Mouse (Mus musculus): ENCODE data around the gene Hectd3. TPM values are rescaled to one million over a fixed set of nuclear protein-coding genes. Genes with fewer than 3 reads are reported as not detected.

Gene Hectd3
- polyA plus RNA-seq, 1 experiment from 2014 or later = 11.9 TPM

DNA sequence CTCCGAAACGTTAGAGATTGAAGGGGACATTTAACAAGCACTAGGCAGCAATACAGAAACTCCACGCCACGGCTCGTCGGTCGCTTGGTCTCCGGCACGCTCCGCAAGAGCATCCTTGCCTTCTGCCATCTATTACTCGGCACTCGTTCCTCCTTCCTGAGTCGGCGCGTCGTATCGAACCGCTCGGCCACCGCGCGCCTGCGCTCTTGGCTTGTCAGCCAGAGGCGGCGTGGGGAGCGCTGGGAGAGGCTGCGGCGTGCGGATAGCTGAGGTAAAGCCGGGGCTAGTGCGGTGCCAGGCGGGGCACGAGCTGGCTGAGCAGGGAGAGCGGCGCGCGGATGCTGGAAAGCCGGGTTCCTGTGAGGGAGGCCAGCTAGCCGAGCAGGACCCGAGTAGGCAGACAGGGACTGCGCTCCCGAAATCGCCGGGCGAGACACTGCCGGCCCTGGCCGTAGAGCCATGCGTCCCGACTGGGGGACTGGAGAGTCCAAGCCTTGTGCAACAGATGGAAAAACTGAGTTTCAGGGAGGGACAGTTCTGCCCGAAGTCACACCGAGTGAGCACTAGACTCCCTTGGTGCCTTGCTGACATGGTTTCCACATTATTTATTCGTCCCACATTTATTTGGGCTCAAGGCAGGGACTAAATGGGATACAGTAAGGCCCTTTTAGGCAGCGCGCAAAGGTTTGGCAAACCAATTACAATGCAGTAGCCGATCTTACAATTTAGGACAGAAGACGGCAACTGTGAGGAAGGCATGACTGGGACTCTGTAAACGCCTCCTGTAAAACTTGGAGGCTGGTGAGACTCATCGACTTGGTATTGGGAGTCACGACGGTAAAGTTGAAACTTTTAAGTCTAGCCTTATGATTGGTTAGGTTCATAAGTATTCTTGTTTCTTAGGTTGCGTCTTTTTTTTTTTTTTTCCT, 24.4 kb downstream of the Hectd3 start, which contains the start of gene Eif2b3:
Gene Eif2b3 (plus strand): TSS at position 197 of the 929 bp plus-strand sequence.
- H3K9ac ChIP-seq = peak within 1 kb of the TSS; percentile 79
- H3K27ac ChIP-seq = peak within 1 kb of the TSS; percentile 48; the same call in 1 of the 2 replicates
- peaks cover 8% of the 10 kb centered on the region for H3K4me1 ChIP-seq
- ATAC-seq (ENCODE audit: insufficient number of reproducible peaks, insufficient read depth, low FRiP score, low TSS enrichment) = peak; percentile 93
- no peaks in the 10 kb centered on the region for H3K27me3 ChIP-seq
- no peaks in the 10 kb centered on the region for H3K9me3 ChIP-seq
- peaks cover 19% of the 10 kb centered on the region for H3K36me3 ChIP-seq
- H3K4me2 ChIP-seq (replicated peaks) = peak within 1 kb of the TSS; percentile 57
- under 1% methylated on average over 61 of the region's 61 CpGs for WGBS
- peak within 1 kb of the TSS; percentile 76 for H3K4me3 ChIP-seq

GRCm38 (mm10) chr4:117023469-117023868, 28.4 kb downstream of the Hectd3 start:
- Histone ChIP-seq H3K4me1 (peaks cover 8% of the 10 kb centered on the region), H3K36me3 (peaks cover 28% of the 10 kb centered on the region), H3K27ac (no peak overlapping the region), H3K4me2 (replicated peaks) (no peak overlapping the region), H3K4me3 (no peak overlapping the region), H3K27me3 (no peaks in the 10 kb centered on the region), H3K9ac (no peak overlapping the region), H3K9me3 (no peaks in the 10 kb centered on the region)
- WGBS = 97% methylated on average over 4 of the region's 4 CpGs
- no peak for ATAC-seq (ENCODE audit: insufficient number of reproducible peaks, insufficient read depth, low FRiP score, low TSS enrichment)

GRCm38 (mm10) chr4:117031105-117031504, 36.0 kb downstream of the Hectd3 start:
- Histone ChIP-seq H3K4me1 (no peaks in the 10 kb centered on the region), H3K27ac (no peak overlapping the region), H3K4me2 (replicated peaks) (no peak overlapping the region), H3K4me3 (no peak overlapping the region), H3K9ac (no peak overlapping the region), H3K36me3 (peaks cover 26% of the 10 kb centered on the region), H3K27me3 (no peaks in the 10 kb centered on the region), H3K9me3 (no peaks in the 10 kb centered on the region)
- 87% methylated on average over 1 of the region's 1 CpGs for WGBS
- ATAC-seq (ENCODE audit: insufficient number of reproducible peaks, insufficient read depth, low FRiP score, low TSS enrichment) = no peak

GRCm38 (mm10) chr4:117039925-117040687, 45.0 kb downstream of the Hectd3 start:
- peak overlapping the region; percentile 63 for H3K27ac ChIP-seq
- no peaks in the 10 kb centered on the region for H3K9me3 ChIP-seq
- H3K4me2 ChIP-seq (replicated peaks) = no peak overlapping the region
- no peak for ATAC-seq (ENCODE audit: insufficient number of reproducible peaks, insufficient read depth, low FRiP score, low TSS enrichment)
- no peaks in the 10 kb centered on the region for H3K27me3 ChIP-seq
- no peak overlapping the region for H3K9ac ChIP-seq
- peaks cover 9% of the 10 kb centered on the region; the same call in 1 of the 2 replicates for H3K36me3 ChIP-seq
- H3K4me3 ChIP-seq = no peak overlapping the region
- 33% methylated on average over 9 of the region's 9 CpGs for WGBS
- peaks cover 21% of the 10 kb centered on the region for H3K4me1 ChIP-seq

DNA sequence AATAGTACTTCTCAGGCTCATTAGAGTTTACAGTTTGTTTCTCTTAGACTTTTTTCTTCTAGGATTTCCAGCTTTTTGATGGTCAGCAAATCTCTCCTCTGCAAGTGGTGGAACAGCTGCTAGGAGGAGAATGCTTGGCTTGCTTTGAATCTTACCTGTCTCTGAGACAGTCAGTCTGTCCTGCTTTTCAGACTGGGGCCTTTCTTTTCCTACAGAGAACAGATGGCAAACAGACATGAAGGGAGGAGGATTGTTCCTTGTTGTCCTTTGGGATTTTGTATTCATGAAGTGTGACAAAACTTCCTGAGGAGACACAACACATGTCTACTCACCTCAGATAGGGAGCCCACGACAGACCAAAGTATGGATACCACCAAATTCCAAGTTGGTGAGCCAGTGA, 45.7 kb downstream of the Hectd3 start:
- Histone ChIP-seq H3K27ac (peak overlapping the region; percentile 63; the same call in 1 of the 2 replicates), H3K4me3 (no peak overlapping the region), H3K4me2 (replicated peaks) (no peak overlapping the region), H3K36me3 (0 out of 2 replicates have a peak, but pooled peaks cover 3% of the 10 kb centered on the region), H3K27me3 (no peaks in the 10 kb centered on the region), H3K9me3 (no peaks in the 10 kb centered on the region), H3K4me1 (peaks cover 21% of the 10 kb centered on the region), H3K9ac (no peak overlapping the region)
- ATAC-seq (ENCODE audit: insufficient number of reproducible peaks, insufficient read depth, low FRiP score, low TSS enrichment) = no peak
- 69% methylated on average over 1 of the region's 1 CpGs for WGBS

DNA sequence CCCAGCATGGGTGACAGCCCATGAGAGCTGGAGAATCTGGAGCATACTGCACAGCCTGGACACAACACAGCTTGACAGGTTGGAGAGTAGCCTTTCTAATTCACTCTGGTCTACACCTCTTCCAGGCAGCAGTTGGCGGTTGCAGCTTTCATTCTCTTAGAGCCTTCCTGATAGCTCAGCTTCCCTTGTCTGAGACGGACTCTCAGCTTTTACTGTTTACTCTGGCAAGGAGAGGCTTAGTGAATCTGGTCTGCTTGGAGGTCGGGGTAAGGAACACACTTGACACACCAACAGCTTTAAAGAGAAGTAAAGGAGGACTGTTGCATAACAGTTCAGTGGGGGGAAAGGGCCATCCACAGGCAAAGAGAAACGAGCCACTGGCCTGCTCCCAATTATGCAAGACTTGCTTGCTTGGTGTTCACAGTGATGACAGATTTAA, 46.2 kb downstream of the Hectd3 start:
- Histone ChIP-seq H3K27ac (0 out of 2 replicates have a peak overlapping the region, but pooled peaks have one; percentile 63), H3K36me3 (0 out of 2 replicates have a peak, but pooled peaks cover 3% of the 10 kb centered on the region), H3K9me3 (no peaks in the 10 kb centered on the region), H3K4me3 (no peak overlapping the region), H3K27me3 (no peaks in the 10 kb centered on the region), H3K9ac (no peak overlapping the region), H3K4me1 (peaks cover 21% of the 10 kb centered on the region), H3K4me2 (replicated peaks) (no peak overlapping the region)
- ATAC-seq (ENCODE audit: insufficient number of reproducible peaks, insufficient read depth, low FRiP score, low TSS enrichment) = no peak
- WGBS = 58% methylated on average over 4 of the region's 4 CpGs

GRCm38 (mm10) chr4:117048836-117049235, 53.7 kb downstream of the Hectd3 start:
- H3K27me3 ChIP-seq = no peaks in the 10 kb centered on the region
- H3K36me3 ChIP-seq = peaks cover 11% of the 10 kb centered on the region; the same call in 1 of the 2 replicates
- no peak overlapping the region for H3K4me2 ChIP-seq (replicated peaks)
- 84% methylated on average over 3 of the region's 3 CpGs for WGBS
- H3K9ac ChIP-seq = no peak overlapping the region
- H3K4me1 ChIP-seq = no peaks in the 10 kb centered on the region
- no peak overlapping the region for H3K27ac ChIP-seq
- H3K4me3 ChIP-seq = no peak overlapping the region
- ATAC-seq (ENCODE audit: insufficient number of reproducible peaks, insufficient read depth, low FRiP score, low TSS enrichment) = no peak
- H3K9me3 ChIP-seq = no peaks in the 10 kb centered on the region

DNA sequence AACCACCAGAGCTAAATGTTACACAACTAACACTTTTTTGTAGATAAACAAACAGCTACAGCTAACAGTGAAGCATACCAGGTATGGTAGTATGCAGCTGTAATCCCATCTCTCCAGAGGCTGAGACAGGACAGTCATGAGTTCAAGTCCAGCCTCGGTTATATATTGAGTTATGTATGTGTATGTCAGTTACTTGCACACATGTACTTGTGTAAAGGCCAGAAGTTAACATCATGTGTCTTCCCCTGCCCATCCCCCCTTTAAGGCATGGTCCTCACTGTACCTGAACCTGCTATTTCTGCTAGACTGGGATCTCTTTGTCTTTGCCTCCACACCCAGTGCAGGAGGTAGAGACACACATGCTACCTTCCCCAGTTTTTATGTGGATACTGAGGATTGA, 54.4 kb downstream of the Hectd3 start:
- Histone ChIP-seq H3K4me1 (no peaks in the 10 kb centered on the region), H3K9ac (no peak overlapping the region), H3K4me2 (replicated peaks) (no peak overlapping the region), H3K36me3 (peaks cover 11% of the 10 kb centered on the region; the same call in 1 of the 2 replicates), H3K27ac (no peak overlapping the region), H3K4me3 (no peak overlapping the region), H3K27me3 (no peaks in the 10 kb centered on the region), H3K9me3 (no peaks in the 10 kb centered on the region)
- WGBS = 94% methylated on average over 1 of the region's 1 CpGs
- ATAC-seq (ENCODE audit: insufficient number of reproducible peaks, insufficient read depth, low FRiP score, low TSS enrichment) = no peak

DNA sequence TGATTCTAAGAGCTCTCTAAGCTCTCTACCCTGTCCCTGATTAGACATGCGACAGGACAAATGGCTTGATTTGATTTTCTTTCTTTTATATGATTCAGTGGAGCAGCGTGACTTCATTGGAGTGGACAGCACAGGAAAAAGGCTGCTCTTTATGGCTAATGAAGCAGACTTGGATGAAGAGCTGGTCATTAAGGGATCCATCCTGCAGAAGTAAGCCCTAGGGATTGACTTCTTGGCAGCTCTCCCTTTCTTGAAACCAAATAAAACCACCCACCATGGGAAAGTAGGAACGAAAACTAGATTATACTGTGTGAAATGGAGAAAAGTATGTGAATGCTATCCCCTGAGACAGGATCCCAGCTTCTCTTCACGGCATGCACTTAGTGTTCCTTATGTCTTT, 57.5 kb downstream of the Hectd3 start:
- Histone ChIP-seq H3K27me3 (no peaks in the 10 kb centered on the region), H3K36me3 (peaks cover 16% of the 10 kb centered on the region; the same call in 1 of the 2 replicates), H3K4me2 (replicated peaks) (no peak overlapping the region), H3K9ac (no peak overlapping the region), H3K4me3 (no peak overlapping the region), H3K9me3 (no peaks in the 10 kb centered on the region), H3K4me1 (no peaks in the 10 kb centered on the region), H3K27ac (no peak overlapping the region)
- WGBS = 84% methylated on average over 4 of the region's 4 CpGs
- ATAC-seq (ENCODE audit: insufficient number of reproducible peaks, insufficient read depth, low FRiP score, low TSS enrichment) = no peak

DNA sequence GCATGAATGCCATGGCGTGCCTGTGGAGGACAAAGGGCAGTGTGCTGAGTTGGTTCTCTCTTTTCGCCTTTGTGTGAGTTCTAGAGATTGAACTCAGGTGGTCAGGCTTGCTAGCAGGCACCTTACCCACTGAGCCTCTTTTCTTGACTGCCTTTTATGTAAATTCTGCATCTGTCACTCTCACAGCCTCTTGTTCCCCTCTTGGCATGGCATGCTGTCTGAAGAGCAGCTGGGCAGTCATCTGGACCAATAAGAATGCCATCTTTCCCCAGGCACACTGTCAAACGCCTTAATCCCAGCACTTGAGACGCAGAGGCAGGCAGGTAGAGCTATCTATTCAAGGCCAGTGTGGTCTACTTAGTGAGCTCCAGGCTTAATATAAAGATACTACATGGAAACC, 58.8 kb downstream of the Hectd3 start:
- 89% methylated on average over 4 of the region's 4 CpGs for WGBS

More for the DNA sequence above, 58.8 kb downstream of the Hectd3 start:
- peaks cover 19% of the 10 kb centered on the region; the same call in 1 of the 2 replicates for H3K36me3 ChIP-seq
- no peaks in the 10 kb centered on the region for H3K9me3 ChIP-seq
- H3K4me3 ChIP-seq = no peak overlapping the region
- H3K4me2 ChIP-seq (replicated peaks) = no peak overlapping the region
- H3K9ac ChIP-seq = no peak overlapping the region
- no peak for ATAC-seq (ENCODE audit: insufficient number of reproducible peaks, insufficient read depth, low FRiP score, low TSS enrichment)
- no peak overlapping the region for H3K27ac ChIP-seq
- H3K27me3 ChIP-seq = no peaks in the 10 kb centered on the region
- H3K4me1 ChIP-seq = no peaks in the 10 kb centered on the region

All from embryonic facial prominence, embryonic 12.5 days (tissue).